Mouse (Mus musculus) hindbrain, embryonic 14.5 days (tissue): ENCODE data around the gene Agpat4. TPM values are rescaled to one million over a fixed set of nuclear protein-coding genes. Genes with fewer than 3 reads are reported as not detected.

ENCODE experiments used
- ATAC-seq: fragments of 200-750 bp; cut with Nextera tagmentation; 2 replicates; pipeline ENCODE4 v1.8.0; 2017; ENCODE audit warnings: moderate number of reproducible peaks, mild to moderate bottlenecking, moderate TSS enrichment, moderate library complexity; ENCODE audit not compliant: low FRiP score
- DNase-seq: peaks from one replicate; pipeline ENCODE4 v3.0.0-alpha.2; 2015; ENCODE audit warnings: low spot score
- H3K27ac ChIP-seq: fragments of 300-500 bp; sonication (generic); 2 replicates; pipeline ENCODE4 v1.5.1; 2014; ENCODE audit warnings: mild to moderate bottlenecking, moderate library complexity
- H3K27me3 ChIP-seq: fragments of 300-500 bp; sonication (generic); 2 replicates; pipeline ENCODE4 v1.6.1; 2014; ENCODE audit warnings: mild to moderate bottlenecking, low read length, mixed read lengths; ENCODE audit not compliant: control insufficient read depth, insufficient read depth
- H3K36me3 ChIP-seq: fragments of 300-500 bp; sonication (generic); replicated peaks from 2 replicates; pipeline ENCODE4 v1.6.1; 2014; ENCODE audit not compliant: control insufficient read depth, insufficient read depth
- H3K4me1 ChIP-seq: fragments of 300-500 bp; sonication (generic); replicated peaks from 2 replicates; pipeline ENCODE4 v1.6.1; 2014; ENCODE audit warnings: antibody characterized with exemption, low read length, mixed read lengths; ENCODE audit not compliant: control insufficient read depth, insufficient read depth
- H3K4me2 ChIP-seq: fragments of 300-500 bp; sonication (generic); replicated peaks from 2 replicates; pipeline ENCODE4 v1.6.1; 2014; ENCODE audit warnings: mild to moderate bottlenecking, moderate library complexity
- H3K4me3 ChIP-seq: fragments of 300-500 bp; sonication (generic); replicated peaks from 2 replicates; pipeline ENCODE4 v1.5.1; 2014; ENCODE audit warnings: mild to moderate bottlenecking, low read length
- H3K9ac ChIP-seq: fragments of 300-500 bp; sonication (generic); 2 replicates; pipeline ENCODE4 v1.6.1; 2014
- H3K9me3 ChIP-seq: fragments of 300-500 bp; sonication (generic); 2 replicates; pipeline ENCODE4 v1.6.1; 2016; ENCODE audit warnings: low read length; ENCODE audit not compliant: control insufficient read depth
- WGBS: fragments of 180-500 bp; shearing (Covaris S2); extraction: QIAGEN DNeasy Blood & Tissue Kit; methylation state at CpG from one replicate; pipeline ENCODE4 v1.1.7; 2014; 5-methylcytosine and 5-hydroxymethylcytosine counted together
- polyA plus RNA-seq: library from polyadenylated mRNA; unstranded; fragments of >200 nt; fragmentation: Nextera tagmentation; extraction: Ambion mirVana; gene quantifications from 2 replicates; pipeline ENCODE4 v1.2.1, GENCODE M21; 2014

Agpat4 gene
- polyA plus RNA-seq, 1 experiment from 2014 or later, result 38.2 TPM

DNA sequence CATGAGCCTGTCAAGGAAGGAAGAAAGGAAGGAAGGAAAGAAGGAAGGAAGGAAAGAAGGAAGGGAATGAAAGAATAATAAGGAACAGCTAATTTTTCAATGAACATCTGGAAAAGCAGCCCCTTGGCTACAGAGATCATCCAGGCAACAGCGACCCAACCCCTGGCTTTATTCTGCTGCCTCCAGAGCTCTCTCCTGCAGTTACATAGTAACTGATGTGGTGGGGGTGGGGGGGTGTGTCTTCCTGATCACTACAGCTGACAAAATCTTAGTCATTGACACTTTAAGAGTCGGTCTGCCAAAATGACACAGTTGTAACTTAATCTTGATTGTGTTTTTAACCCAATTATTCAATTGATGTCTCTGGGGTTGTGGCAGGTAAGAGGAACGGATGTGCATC is 67.8 kb downstream of the Agpat4 start:
- WGBS, result 89% methylated on average over 3 of the region's 3 CpGs

DNA sequence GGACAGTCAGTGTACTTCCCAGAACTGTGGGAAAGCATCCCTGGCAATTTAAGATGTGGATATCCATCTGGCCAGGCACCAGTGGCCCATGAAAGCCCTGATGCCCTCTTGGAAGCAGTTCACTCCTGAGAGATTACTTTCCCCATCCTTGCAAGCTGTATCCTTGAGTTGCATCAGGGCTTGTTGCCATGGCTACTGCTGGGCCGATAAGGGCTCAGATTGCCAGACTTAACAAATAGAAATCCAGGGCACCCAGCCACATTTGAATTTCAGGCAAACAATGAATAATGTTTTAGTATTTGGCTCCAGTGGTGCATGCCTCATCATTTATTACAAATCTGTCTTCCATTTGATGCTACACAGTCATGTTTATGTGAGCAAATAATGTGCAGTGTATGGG is 69.3 kb downstream of the Agpat4 start:
- Histone ChIP-seq H3K9me3 (no peaks in the 10 kb centered on the region), H3K36me3 (no peaks in the 10 kb centered on the region), H3K4me1 (peaks cover 17% of the 10 kb centered on the region), H3K27me3 (no peaks in the 10 kb centered on the region), H3K9ac (no peak overlapping the region), H3K4me3 (no peak overlapping the region), H3K4me2 (no peak overlapping the region), H3K27ac (peak overlapping the region; percentile 30; the same call in 1 of the 2 replicates)
- WGBS, result 15% methylated on average over 1 of the region's 1 CpGs
- ATAC-seq (no peak), DNase-seq (no peak)

More for the DNA sequence above, 67.8 kb downstream of the Agpat4 start:
- H3K4me3 ChIP-seq, result no peak overlapping the region
- no peaks in the 10 kb centered on the region for H3K9me3 ChIP-seq
- H3K4me2 ChIP-seq, result no peak overlapping the region
- H3K36me3 ChIP-seq, result no peaks in the 10 kb centered on the region
- no peak overlapping the region for H3K9ac ChIP-seq
- no peak overlapping the region for H3K27ac ChIP-seq
- H3K4me1 ChIP-seq, result peaks cover 17% of the 10 kb centered on the region
- DNase-seq (no peak), ATAC-seq (no peak)
- no peaks in the 10 kb centered on the region for H3K27me3 ChIP-seq

DNA sequence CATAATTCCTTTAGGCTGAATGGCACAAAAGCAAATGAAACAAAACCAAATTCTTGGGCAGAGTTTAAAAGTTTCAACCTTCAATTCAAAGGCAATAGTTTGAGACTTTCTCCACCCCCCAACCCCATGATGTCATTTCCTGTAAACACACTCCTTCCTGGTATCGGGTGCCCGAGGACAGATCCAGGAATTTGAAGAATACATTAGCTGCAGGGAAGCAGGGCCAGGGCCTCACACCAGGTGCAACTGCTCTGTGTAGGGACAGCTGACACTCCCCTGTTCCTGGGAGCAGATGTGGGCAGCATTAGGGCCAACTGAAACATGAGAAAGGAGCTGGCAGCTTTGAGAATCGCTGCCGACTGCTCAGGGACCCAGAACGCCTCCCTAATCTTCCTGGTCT is 76.6 kb downstream of the Agpat4 start:
- H3K9ac ChIP-seq, result no peak overlapping the region

DNA sequence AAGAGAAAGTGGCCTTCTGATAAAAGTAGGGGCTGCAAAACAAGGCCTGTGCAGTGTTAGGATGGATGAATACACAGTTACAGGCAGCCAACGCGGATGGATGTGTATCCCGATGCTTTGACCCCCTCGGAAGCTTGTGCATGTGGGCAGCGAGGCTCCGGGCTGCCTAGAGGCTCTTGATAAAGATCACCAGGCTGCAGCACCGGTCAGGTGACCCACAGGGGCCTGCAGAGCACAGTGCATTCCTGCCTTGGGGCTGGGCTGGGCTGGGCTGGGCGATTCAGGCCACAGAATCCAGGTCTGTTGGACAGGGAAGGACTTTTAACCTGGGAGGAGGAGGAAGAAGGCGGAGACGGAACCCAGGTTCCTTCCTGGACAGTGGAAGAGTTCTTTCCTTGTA is 77.1 kb downstream of the Agpat4 start:
- no peak overlapping the region for H3K9ac ChIP-seq
- WGBS, result 83% methylated on average over 10 of the region's 10 CpGs
- H3K27me3 ChIP-seq, result no peaks in the 10 kb centered on the region
- ATAC-seq (no peak), DNase-seq (no peak)
- 0 out of 2 replicates have a peak overlapping the region, but pooled peaks have one; percentile 26 for H3K27ac ChIP-seq
- peaks cover 7% of the 10 kb centered on the region; the same call in 1 of the 2 replicates for H3K4me1 ChIP-seq
- no peak overlapping the region for H3K4me3 ChIP-seq
- H3K4me2 ChIP-seq, result no peak overlapping the region
- H3K36me3 ChIP-seq, result no peaks in the 10 kb centered on the region; the same call in 1 of the 2 replicates
- H3K9me3 ChIP-seq, result no peaks in the 10 kb centered on the region

More for the DNA sequence above, 76.6 kb downstream of the Agpat4 start:
- H3K27ac ChIP-seq, result 0 out of 2 replicates have a peak overlapping the region, but pooled peaks have one; percentile 26
- DNase-seq (no peak), ATAC-seq (no peak)
- WGBS, result 61% methylated on average over 5 of the region's 5 CpGs
- peaks cover 7% of the 10 kb centered on the region; the same call in 1 of the 2 replicates for H3K4me1 ChIP-seq
- no peak overlapping the region for H3K4me2 ChIP-seq
- H3K4me3 ChIP-seq, result no peak overlapping the region
- H3K36me3 ChIP-seq, result no peaks in the 10 kb centered on the region; the same call in 1 of the 2 replicates
- H3K27me3 ChIP-seq, result no peaks in the 10 kb centered on the region
- no peaks in the 10 kb centered on the region for H3K9me3 ChIP-seq

DNA sequence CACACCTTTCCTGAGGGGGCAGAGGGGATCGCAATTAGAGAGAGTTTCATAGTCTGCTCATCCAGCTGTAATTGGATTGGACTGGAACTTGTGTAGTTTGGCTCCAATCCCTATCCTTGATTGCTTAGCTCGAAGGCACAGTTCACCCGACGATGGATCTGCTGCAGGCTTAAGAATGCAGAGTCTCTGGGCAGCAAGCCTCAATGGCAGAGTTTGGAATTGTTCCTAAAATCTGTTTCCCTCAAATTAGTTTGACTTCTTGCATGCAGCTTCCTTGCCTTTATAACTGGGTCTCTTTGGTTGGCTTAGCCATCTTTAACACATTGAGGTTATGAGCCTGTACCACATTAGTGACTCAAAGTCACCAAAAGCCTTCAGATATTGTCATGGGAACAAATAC is 81.4 kb downstream of the Agpat4 start:
- Histone ChIP-seq H3K9me3 (no peaks in the 10 kb centered on the region), H3K36me3 (no peaks in the 10 kb centered on the region; the same call in 1 of the 2 replicates), H3K4me1 (peaks cover 13% of the 10 kb centered on the region), H3K9ac (no peak overlapping the region), H3K4me3 (no peak overlapping the region), H3K27me3 (no peaks in the 10 kb centered on the region), H3K4me2 (no peak overlapping the region), H3K27ac (no peak overlapping the region)
- no peak for DNase-seq
- 67% methylated on average over 4 of the region's 4 CpGs for WGBS
- ATAC-seq, result no peak

DNA sequence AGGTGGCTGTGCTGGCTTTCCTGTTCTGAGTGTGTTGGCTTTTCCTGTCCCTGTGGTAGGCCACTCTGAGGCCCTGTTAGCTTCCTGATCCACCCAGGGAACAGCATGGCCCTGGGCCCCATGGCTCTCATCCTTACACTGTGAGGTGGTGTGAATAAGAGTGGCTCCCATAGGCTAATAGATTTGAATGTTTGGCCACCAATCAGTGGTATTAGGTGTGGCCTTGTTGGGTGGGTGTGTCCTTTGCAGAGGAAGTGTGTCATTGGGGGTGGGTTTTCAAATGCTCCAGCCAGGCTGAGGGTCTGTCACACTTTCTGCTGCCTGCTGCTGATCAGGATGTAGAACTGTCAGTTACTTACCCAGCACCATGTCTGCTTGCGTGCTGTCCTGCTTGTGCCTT is 82.6 kb downstream of the Agpat4 start:
- Histone ChIP-seq H3K27ac (no peak overlapping the region), H3K4me2 (no peak overlapping the region), H3K27me3 (no peaks in the 10 kb centered on the region), H3K4me3 (no peak overlapping the region), H3K4me1 (peaks cover 16% of the 10 kb centered on the region), H3K9me3 (no peaks in the 10 kb centered on the region), H3K36me3 (no peaks in the 10 kb centered on the region; the same call in 1 of the 2 replicates), H3K9ac (no peak overlapping the region)
- no peak for ATAC-seq
- 93% methylated on average over 1 of the region's 1 CpGs for WGBS
- no peak for DNase-seq

DNA sequence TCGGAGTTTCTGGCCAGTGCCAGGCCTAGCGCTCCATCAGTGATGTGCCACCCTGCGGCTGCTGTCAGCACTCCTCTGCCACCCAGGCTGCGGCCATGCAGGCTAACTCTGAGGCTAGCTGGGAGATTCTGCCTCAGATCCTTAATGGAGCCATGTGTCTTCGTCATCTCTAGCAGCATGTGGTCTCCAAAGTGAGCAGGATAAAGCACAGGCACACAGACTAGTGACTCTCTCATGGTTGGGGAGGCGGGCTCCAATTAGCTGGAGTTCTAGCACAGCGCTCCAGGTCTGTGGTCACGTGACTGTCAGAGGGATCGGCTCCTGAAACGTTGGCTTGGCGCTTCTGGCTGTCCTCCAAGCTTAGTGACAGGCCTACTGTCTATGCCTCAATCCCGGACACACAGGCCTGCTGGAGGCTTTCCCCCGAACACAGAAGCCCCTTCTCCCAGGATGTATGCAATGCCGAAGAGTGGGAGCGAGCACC is 85.0 kb downstream of the Agpat4 start:
- H3K4me3 ChIP-seq, result no peak overlapping the region
- no peaks in the 10 kb centered on the region for H3K9me3 ChIP-seq
- peak; percentile 69 for DNase-seq
- no peak overlapping the region for H3K9ac ChIP-seq
- ATAC-seq, result peak; percentile 73
- no peak overlapping the region for H3K27ac ChIP-seq
- 47% methylated on average over 15 of the region's 15 CpGs for WGBS
- H3K4me2 ChIP-seq, result no peak overlapping the region
- peaks cover 32% of the 10 kb centered on the region for H3K4me1 ChIP-seq
- no peaks in the 10 kb centered on the region; the same call in 1 of the 2 replicates for H3K36me3 ChIP-seq
- H3K27me3 ChIP-seq, result no peaks in the 10 kb centered on the region

DNA sequence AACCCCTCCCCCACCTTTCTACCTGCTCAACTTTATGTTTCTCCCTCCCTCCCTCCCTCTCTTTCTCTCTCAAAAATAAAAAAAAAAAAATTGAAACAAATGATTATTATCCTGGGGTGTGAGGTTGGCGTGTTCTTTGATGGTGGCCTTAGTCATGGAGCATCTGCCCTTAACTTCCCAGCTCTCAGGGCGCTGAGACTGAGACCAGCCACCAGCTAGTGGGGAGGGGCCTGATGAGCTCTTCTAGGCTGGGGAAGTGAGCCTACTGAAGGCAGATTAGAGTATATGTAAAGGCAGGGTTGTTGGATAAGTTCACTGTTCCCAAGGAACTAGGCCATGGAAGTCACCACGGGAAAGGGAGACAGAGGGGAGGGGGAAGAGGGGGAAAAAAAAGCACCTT is 85.7 kb downstream of the Agpat4 start:
- ATAC-seq (no peak), DNase-seq (no peak)
- Histone ChIP-seq H3K4me2 (no peak overlapping the region), H3K4me1 (peaks cover 32% of the 10 kb centered on the region), H3K27ac (0 out of 2 replicates have a peak overlapping the region, but pooled peaks have one; percentile 4), H3K4me3 (no peak overlapping the region), H3K9ac (no peak overlapping the region), H3K27me3 (no peaks in the 10 kb centered on the region), H3K9me3 (no peaks in the 10 kb centered on the region), H3K36me3 (no peaks in the 10 kb centered on the region)
- WGBS, result 61% methylated on average over 3 of the region's 3 CpGs

DNA sequence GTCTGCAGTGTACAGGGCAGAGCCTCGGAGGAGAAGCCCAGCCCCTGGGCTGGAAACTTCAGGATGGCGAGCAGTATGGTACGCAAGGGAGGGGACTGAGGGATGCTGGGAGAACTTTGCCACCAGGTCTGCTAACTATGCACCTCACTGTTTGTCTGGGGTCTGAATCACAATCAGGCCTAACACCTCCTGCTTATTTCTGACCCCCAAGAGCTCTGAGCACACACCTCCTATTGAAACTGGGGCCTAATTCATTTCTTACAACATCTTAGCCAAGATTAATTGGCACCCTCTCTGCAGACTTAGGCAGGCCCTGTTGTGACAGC is 86.1 kb downstream of the Agpat4 start:
- no peak for DNase-seq
- H3K4me2 ChIP-seq, result no peak overlapping the region
- 84% methylated on average over 3 of the region's 3 CpGs for WGBS

More for the DNA sequence above, 86.1 kb downstream of the Agpat4 start:
- no peaks in the 10 kb centered on the region for H3K9me3 ChIP-seq
- H3K27ac ChIP-seq, result no peak overlapping the region
- peaks cover 32% of the 10 kb centered on the region for H3K4me1 ChIP-seq
- H3K36me3 ChIP-seq, result no peaks in the 10 kb centered on the region
- H3K27me3 ChIP-seq, result no peaks in the 10 kb centered on the region
- H3K9ac ChIP-seq, result no peak overlapping the region
- H3K4me3 ChIP-seq, result no peak overlapping the region
- no peak for ATAC-seq
